Mouse (Mus musculus): Measurements from ENCODE around the gene Olfr961. TPM values are rescaled to one million over a fixed set of nuclear protein-coding genes. Genes with fewer than 3 reads are reported as not detected.

Olfr961 gene
- total RNA-seq (2021): not detected in 2 replicates
- long read RNA-seq, experiment 1: 0 reads
- long read RNA-seq, experiment 2: 0 reads

GRCm38 (mm10) chr9:39644785-39645184 is at the start of gene Olfr961:
TSS of gene Olfr961 (plus strand) at chr9:39645085.
- no peak for DNase-seq

- no peak for DNase-seq
Observed at GRCm38 (mm10) chr9:39602536-39603332, 42.2 kb upstream of the Olfr961 start.

- peak; percentile 31 for DNase-seq
Observed at GRCm38 (mm10) chr9:39603333-39603845, 41.5 kb upstream of the Olfr961 start.

- peak; percentile 5 for DNase-seq
Observed at GRCm38 (mm10) chr9:39603999-39604453, 40.9 kb upstream of the Olfr961 start, which contains the start of gene AW551984. TSS of gene AW551984 (minus strand) at chr9:39604403.

GRCm38 (mm10) chr9:39608497-39608896 is 36.4 kb upstream of the Olfr961 start:
- no peak for DNase-seq

GRCm38 (mm10) chr9:39610355-39610754 is 34.5 kb upstream of the Olfr961 start, which contains the start of gene Olfr148:
TSS of gene Olfr148 (plus strand) at chr9:39610655.
- DNase-seq: no peak

GRCm38 (mm10) chr9:39611953-39612352 is 32.9 kb upstream of the Olfr961 start:
- peak; percentile 10 for DNase-seq

GRCm38 (mm10) chr9:39621073-39621472 is 23.8 kb upstream of the Olfr961 start, which contains the start of gene Olfr960:
TSS of gene Olfr960 (plus strand) at chr9:39621373.
- DNase-seq: no peak

- no peak for DNase-seq
Observed at GRCm38 (mm10) chr9:39623783-39624182, 21.1 kb upstream of the Olfr961 start.

- no peak for DNase-seq
Observed at GRCm38 (mm10) chr9:39624711-39625110, 20.2 kb upstream of the Olfr961 start.

GRCm38 (mm10) chr9:39629069-39629468 is 15.8 kb upstream of the Olfr961 start:
- no peak for DNase-seq

GRCm38 (mm10) chr9:39633913-39634594 is 10.8 kb upstream of the Olfr961 start:
- no peak for DNase-seq

GRCm38 (mm10) chr9:39647382-39647781 is 2.5 kb downstream of the Olfr961 start:
- DNase-seq: no peak

- no peak for DNase-seq
Observed at GRCm38 (mm10) chr9:39654756-39655396, 10.0 kb downstream of the Olfr961 start.

- no peak for DNase-seq
Observed at GRCm38 (mm10) chr9:39666905-39667304, 22.0 kb downstream of the Olfr961 start, which contains the start of gene Olfr963. TSS of gene Olfr963 (plus strand) at chr9:39667205.

GRCm38 (mm10) chr9:39669723-39670122 is 24.8 kb downstream of the Olfr961 start:
- no peak for DNase-seq

GRCm38 (mm10) chr9:39674820-39675219 is 29.9 kb downstream of the Olfr961 start:
- DNase-seq: no peak

- no peak for DNase-seq
Observed at GRCm38 (mm10) chr9:39678557-39678956, 33.7 kb downstream of the Olfr961 start.

GRCm38 (mm10) chr9:39679280-39679679 is 34.4 kb downstream of the Olfr961 start:
- no peak for DNase-seq
